Mouse (Mus musculus) ES-Bruce4 (cell line): ENCODE measurements at regions not wholly inside any gene's neighbourhood (a gene's known extent, or its start where the extent isn't known, plus 50 kb on each side); places are given as distances from the start of the nearest gene placed in this dataset.
A peak's percentile ranks its signal among the peaks of the same experiment; 100 is the strongest.

Experiments
- H3K27ac ChIP-seq: 2 replicates; pipeline ENCODE4 v1.5.1; 2012; ENCODE audit warnings: low read length, inconsistent platforms; ENCODE audit not compliant: insufficient read depth
- H3K27me3 ChIP-seq: 2 replicates; pipeline ENCODE4 v1.6.1; 2012; ENCODE audit warnings: mild to moderate bottlenecking, low read length, inconsistent platforms; ENCODE audit not compliant: control insufficient read depth, poor library complexity, insufficient read depth, severe bottlenecking
- H3K36me3 ChIP-seq: 2 replicates; pipeline ENCODE4 v1.6.1; 2012; ENCODE audit warnings: inconsistent platforms, mild to moderate bottlenecking, low read length, moderate library complexity; ENCODE audit not compliant: control insufficient read depth, poor library complexity, insufficient read depth, severe bottlenecking
- H3K4me1 ChIP-seq: one replicate; pipeline ENCODE4 v1.8.1; 2011; ENCODE audit warnings: low read length; ENCODE audit not compliant: control insufficient read depth, insufficient read depth
- H3K4me3 ChIP-seq: 2 replicates; pipeline ENCODE4 v1.5.1; 2011; ENCODE audit warnings: low read depth, mild to moderate bottlenecking, low read length
- H3K9ac ChIP-seq: 2 replicates; pipeline ENCODE4 v1.6.1; 2012; ENCODE audit warnings: low read depth, mild to moderate bottlenecking, inconsistent platforms; ENCODE audit not compliant: poor library complexity, severe bottlenecking
- H3K9me3 ChIP-seq: replicated peaks from 2 replicates; pipeline ENCODE4 v1.6.1; 2012; ENCODE audit warnings: mild to moderate bottlenecking, low read length, inconsistent platforms; ENCODE audit not compliant: control insufficient read depth, poor library complexity, insufficient read depth, severe bottlenecking
- CTCF ChIP-seq: IDR thresholded peaks from one replicate; pipeline ENCODE4 v1.8.1; 2011; ENCODE audit warnings: low read depth, low read length
- EP300 ChIP-seq: IDR thresholded peaks from 2 replicates; pipeline ENCODE4 v1.6.1; 2011; ENCODE audit warnings: low read depth, low read length; ENCODE audit not compliant: insufficient read depth
- POLR2A ChIP-seq: IDR thresholded peaks from one replicate; pipeline ENCODE4 v1.8.1; 2011; ENCODE audit warnings: low read length; ENCODE audit not compliant: insufficient read depth

DNA sequence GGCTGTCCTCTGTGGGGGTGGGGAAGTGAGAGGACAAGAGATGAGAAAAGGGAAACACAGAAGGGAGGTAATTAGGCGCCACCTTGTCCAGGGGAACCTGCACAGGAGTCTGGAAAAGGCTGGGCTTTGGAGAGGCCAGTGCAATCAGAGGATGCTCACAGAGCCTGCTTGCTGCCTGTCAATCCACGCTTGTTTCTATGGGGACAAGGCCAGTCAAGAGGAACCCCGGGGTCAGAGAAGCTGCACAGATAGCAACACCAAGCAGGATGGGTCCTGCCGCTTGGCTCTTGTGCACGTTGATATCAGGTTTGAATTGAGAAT lies 718.1 kb upstream of the Car8 start:
- no peak for TF ChIP-seq CTCF
- no peak for TF ChIP-seq POLR2A
- TF ChIP-seq EP300: no peak
- Histone ChIP-seq H3K9me3 (no peaks in the 10 kb centered on the region), H3K4me3 (no peak overlapping the region), H3K36me3 (no peaks in the 10 kb centered on the region), H3K9ac (no peak overlapping the region), H3K4me1 (peaks cover 8% of the 10 kb centered on the region), H3K27me3 (no peaks in the 10 kb centered on the region), H3K27ac (no peak overlapping the region)

DNA sequence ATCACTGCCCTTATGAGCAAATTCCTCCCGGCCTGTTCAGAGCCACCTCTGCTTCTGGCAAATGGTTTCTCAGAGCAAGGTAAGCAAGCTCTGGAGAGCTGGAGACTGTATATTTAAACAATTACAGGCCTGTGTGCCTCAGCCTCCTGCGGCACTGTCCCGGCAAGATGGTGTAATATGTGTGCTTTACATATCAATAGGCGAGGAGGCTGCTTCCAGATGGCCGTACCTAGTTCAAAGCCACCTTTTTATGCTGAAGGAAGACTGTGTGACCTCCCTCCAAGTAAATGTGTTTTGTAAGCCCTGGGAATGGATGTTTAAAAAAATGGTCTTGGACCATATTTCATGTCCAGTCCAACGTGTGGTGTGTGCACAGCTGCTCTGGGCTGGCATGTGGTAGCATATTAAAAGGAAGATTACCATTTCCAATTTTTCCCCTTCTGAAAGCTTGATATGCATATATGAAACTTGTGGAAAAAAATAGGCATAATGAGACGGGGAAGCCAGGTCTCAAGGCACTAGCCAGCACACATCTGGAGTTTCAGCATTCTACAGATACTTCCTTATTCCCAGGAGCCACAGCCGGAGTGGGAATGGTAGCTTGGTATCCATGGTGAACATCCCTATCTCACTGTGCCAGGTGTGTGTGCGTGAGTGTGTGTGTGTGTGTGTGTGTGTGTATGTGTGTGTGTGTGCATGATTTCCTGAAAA lies 717.6 kb upstream of the Car8 start:
- Histone ChIP-seq H3K27me3 (no peaks in the 10 kb centered on the region), H3K4me1 (peaks cover 10% of the 10 kb centered on the region), H3K4me3 (no peak overlapping the region), H3K9ac (no peak overlapping the region), H3K27ac (no peak overlapping the region), H3K36me3 (no peaks in the 10 kb centered on the region), H3K9me3 (no peaks in the 10 kb centered on the region)
- peak; percentile 86 for TF ChIP-seq EP300
- no peak for TF ChIP-seq POLR2A

DNA sequence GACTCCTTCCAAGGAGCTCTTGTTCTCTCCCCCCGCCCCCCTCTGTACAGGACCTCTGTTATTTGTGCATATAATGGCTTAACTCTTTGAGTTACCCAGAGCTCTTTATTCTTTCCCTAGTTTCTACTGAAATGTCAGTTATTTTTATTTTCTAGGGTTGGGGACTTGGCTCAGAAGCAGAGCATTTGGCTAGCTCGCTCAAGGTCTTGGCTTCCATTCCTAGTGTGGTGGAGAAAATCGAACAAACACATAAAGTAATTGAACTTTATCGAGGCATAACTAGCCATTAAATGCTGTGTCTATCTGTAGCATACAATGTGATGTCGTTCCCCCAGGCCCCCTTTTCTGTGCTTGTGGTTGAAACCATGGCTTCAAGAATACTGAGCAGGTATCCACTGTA lies 716.5 kb upstream of the Car8 start:
- H3K9me3 ChIP-seq: no peaks in the 10 kb centered on the region
- no peaks in the 10 kb centered on the region for H3K27me3 ChIP-seq
- H3K36me3 ChIP-seq: no peaks in the 10 kb centered on the region
- TF ChIP-seq CTCF (no peak), POLR2A (no peak), EP300 (no peak)
- H3K4me1 ChIP-seq: peaks cover 10% of the 10 kb centered on the region
- H3K4me3 ChIP-seq: no peak overlapping the region
- no peak overlapping the region for H3K27ac ChIP-seq
- no peak overlapping the region for H3K9ac ChIP-seq

DNA sequence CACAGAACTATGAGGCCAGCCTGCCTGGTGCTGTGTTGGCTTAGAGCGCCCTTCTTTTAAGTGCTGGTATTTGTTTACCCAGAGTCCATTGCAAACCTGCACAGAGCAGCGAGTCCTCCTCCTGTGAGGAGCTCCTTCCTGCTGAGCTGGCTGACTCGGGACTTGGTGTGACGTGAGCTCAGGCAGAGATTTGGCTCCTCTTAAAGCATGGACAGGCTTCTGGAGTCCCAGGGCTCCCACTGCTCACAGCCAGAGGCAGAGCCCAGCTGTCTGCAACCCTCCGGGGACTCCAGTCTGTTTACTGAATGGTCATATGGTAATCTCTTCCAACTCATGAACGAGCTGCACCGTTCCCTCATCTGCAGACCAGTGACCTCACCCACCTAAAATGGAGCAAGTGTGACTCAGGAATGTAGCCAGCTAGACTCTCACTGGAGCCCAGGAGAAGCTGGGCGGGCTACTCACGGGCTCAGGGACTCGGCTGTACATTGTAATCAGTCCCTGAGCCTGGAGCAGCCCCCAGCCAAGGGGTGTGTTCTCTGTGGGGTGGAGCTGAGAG lies 715.6 kb upstream of the Car8 start:
- no peaks in the 10 kb centered on the region for H3K27me3 ChIP-seq
- no peaks in the 10 kb centered on the region for H3K36me3 ChIP-seq
- TF ChIP-seq POLR2A: no peak
- no peak for TF ChIP-seq CTCF
- no peak for TF ChIP-seq EP300
- H3K9ac ChIP-seq: no peak overlapping the region
- H3K27ac ChIP-seq: no peak overlapping the region
- no peaks in the 10 kb centered on the region for H3K9me3 ChIP-seq
- peaks cover 13% of the 10 kb centered on the region for H3K4me1 ChIP-seq
- no peak overlapping the region for H3K4me3 ChIP-seq

DNA sequence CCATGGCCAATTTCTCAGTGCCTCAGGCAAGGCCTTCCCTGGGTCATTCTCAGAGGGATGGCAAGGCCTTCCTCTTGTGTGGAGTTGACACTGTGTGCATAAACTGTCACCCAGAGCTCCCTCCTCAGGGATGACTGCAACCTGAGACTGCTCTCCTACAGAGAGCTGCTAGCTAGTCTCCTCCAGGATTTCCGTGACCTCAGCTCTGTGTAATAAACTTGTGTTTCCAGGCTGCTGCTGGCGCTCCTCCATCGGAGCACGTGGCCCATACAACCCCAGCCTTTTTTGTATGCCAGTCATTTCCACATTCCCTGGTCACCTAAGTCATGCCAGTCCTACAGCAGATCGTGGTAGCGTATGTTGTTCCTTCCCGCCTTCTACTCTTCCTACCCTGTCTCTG lies 714.3 kb upstream of the Car8 start:
- TF ChIP-seq CTCF: no peak
- TF ChIP-seq EP300: no peak
- no peak for TF ChIP-seq POLR2A
- no peak overlapping the region for H3K4me3 ChIP-seq
- no peak overlapping the region for H3K9ac ChIP-seq
- no peaks in the 10 kb centered on the region for H3K27me3 ChIP-seq
- H3K36me3 ChIP-seq: no peaks in the 10 kb centered on the region
- peaks cover 13% of the 10 kb centered on the region for H3K4me1 ChIP-seq
- H3K9me3 ChIP-seq: no peaks in the 10 kb centered on the region
- no peak overlapping the region for H3K27ac ChIP-seq

DNA sequence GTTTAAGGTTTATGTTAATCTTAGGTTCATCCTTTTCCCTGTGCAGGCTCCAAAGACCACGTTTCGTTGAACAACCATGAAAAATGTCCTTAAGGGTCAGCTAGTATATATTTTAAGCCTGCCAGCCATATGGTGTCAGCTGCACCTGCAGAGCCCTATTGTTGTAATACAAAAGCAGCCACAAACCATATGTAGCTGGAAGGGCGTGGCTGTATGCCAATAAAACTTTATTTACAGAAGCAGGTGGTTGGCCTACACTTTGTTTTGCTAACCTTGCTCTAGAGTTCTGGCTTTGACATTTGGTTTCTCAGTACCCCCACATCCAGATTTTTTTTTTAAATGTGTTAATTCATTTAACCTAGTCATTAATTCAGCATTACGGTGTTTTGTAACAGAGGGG lies 711.1 kb upstream of the Car8 start:
- no peaks in the 10 kb centered on the region for H3K36me3 ChIP-seq
- H3K4me3 ChIP-seq: no peak overlapping the region
- H3K9me3 ChIP-seq: no peaks in the 10 kb centered on the region
- H3K9ac ChIP-seq: no peak overlapping the region
- TF ChIP-seq POLR2A: no peak
- no peak for TF ChIP-seq CTCF
- TF ChIP-seq EP300: 0 out of 2 replicates have a peak, but pooled peaks have one; percentile 36
- H3K27ac ChIP-seq: no peak overlapping the region
- H3K4me1 ChIP-seq: peaks cover 8% of the 10 kb centered on the region
- H3K27me3 ChIP-seq: no peaks in the 10 kb centered on the region
